Mouse (Mus musculus) stomach, embryonic 14.5 days (tissue): ENCODE measurements at regions not wholly inside any gene's neighbourhood (a gene's known extent, or its start where the extent isn't known, plus 50 kb on each side); places are given as distances from the start of the nearest gene placed in this dataset.
"Not testable (repeated sequence)": the region's sequence is repeated elsewhere in the genome, so short reads cannot be mapped to it uniquely, and the experiment has no call there.

Experiments used
- ATAC-seq: fragments of 200-750 bp; cut with Nextera tagmentation; 2 replicates; pipeline ENCODE4 v1.8.0; 2017; ENCODE audit warnings: low read depth, moderate TSS enrichment; ENCODE audit not compliant: insufficient number of reproducible peaks, insufficient read depth, low FRiP score
- H3K27ac ChIP-seq: fragments of 300-500 bp; sonication (generic); 2 replicates; pipeline ENCODE4 v1.5.1; 2014; ENCODE audit warnings: mild to moderate bottlenecking, low read length, moderate library complexity, mixed read lengths
- H3K27me3 ChIP-seq: fragments of 300-500 bp; sonication (generic); 2 replicates; pipeline ENCODE4 v1.6.1; 2014; ENCODE audit warnings: low read length, control low read depth, mixed read lengths; ENCODE audit not compliant: control insufficient read depth, insufficient read depth
- H3K36me3 ChIP-seq: fragments of 300-500 bp; sonication (generic); 2 replicates; pipeline ENCODE4 v1.6.1; 2014; ENCODE audit warnings: mild to moderate bottlenecking, control low read depth, low read length, moderate library complexity, mixed read lengths; ENCODE audit not compliant: control insufficient read depth, insufficient read depth
- H3K4me1 ChIP-seq: fragments of 300-500 bp; sonication (generic); 2 replicates; pipeline ENCODE4 v1.6.1; 2014; ENCODE audit warnings: low read length, control low read depth, mixed read lengths; ENCODE audit not compliant: control insufficient read depth, insufficient read depth
- H3K4me2 ChIP-seq: fragments of 300-500 bp; sonication (generic); replicated peaks from 2 replicates; pipeline ENCODE4 v1.6.1; 2014; ENCODE audit warnings: low read depth, low read length, control low read depth
- H3K4me3 ChIP-seq: fragments of 300-500 bp; sonication (generic); 2 replicates; pipeline ENCODE4 v1.5.1; 2014; ENCODE audit warnings: low read depth, low read length, control low read depth
- H3K9ac ChIP-seq: fragments of 300-500 bp; sonication (generic); replicated peaks from 2 replicates; pipeline ENCODE4 v1.6.1; 2014; ENCODE audit warnings: low read depth, mild to moderate bottlenecking, control low read depth, low read length, moderate library complexity, mixed read lengths
- H3K9me3 ChIP-seq: fragments of 300-500 bp; sonication (generic); 2 replicates; pipeline ENCODE4 v1.6.1; 2016; ENCODE audit warnings: low read depth, low read length, control low read depth; ENCODE audit not compliant: control insufficient read depth
- WGBS: fragments of 180-500 bp; shearing (Covaris S2); extraction: QIAGEN DNeasy Blood & Tissue Kit; methylation state at CpG from one replicate; pipeline ENCODE4 v1.1.7; 2014; 5-methylcytosine and 5-hydroxymethylcytosine counted together

- peaks cover 48% of the 10 kb centered on the region for H3K4me1 ChIP-seq
- H3K36me3 ChIP-seq, result no peaks in the 10 kb centered on the region
- H3K4me2 ChIP-seq, result no peak overlapping the region
- H3K4me3 ChIP-seq, result no peak overlapping the region
- no peak for ATAC-seq
- 55% methylated on average over 15 of the region's 15 CpGs for WGBS
- H3K27ac ChIP-seq, result no peak overlapping the region
- H3K9me3 ChIP-seq, result no peaks in the 10 kb centered on the region
- no peaks in the 10 kb centered on the region for H3K27me3 ChIP-seq
- H3K9ac ChIP-seq, result no peak overlapping the region
Observed at GRCm38 (mm10) chr16:30190935-30191514, 76.3 kb downstream of the Cpn2 start.

GRCm38 (mm10) chr16:30193294-30194261, 73.7 kb downstream of the Cpn2 start:
- Histone ChIP-seq H3K27ac (peak overlapping the region; percentile 76), H3K4me2 (peak overlapping the region; percentile 11; the same call in 1 of the 2 replicates), H3K9ac (no peak overlapping the region; the same call in 1 of the 2 replicates), H3K36me3 (no peaks in the 10 kb centered on the region), H3K9me3 (no peaks in the 10 kb centered on the region), H3K27me3 (no peaks in the 10 kb centered on the region), H3K4me1 (peaks cover 28% of the 10 kb centered on the region; the same call in 1 of the 2 replicates), H3K4me3 (no peak overlapping the region)
- peak; percentile 44; the same call in 1 of the 2 replicates for ATAC-seq
- 36% methylated on average over 8 of the region's 8 CpGs for WGBS

DNA sequence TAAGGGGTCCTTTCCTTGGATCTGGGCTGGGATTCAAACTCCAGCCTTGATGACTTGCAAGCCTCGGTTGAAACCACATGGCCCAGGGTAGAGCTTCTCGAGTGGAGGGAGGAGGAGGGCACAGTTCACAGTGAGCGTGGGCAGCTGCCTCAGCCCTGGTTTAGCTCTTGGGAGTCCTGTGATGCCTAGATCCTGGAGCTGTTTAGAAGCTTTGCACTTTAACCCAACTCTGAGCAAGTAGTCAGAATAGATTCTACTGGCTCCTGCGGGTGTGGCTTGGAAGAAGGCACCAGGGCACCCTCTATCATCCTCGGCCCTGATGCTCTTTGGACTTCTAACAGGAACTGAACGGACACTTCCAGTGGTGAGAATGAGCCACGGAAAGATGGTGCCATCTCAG, 72.5 kb downstream of the Cpn2 start:
- Histone ChIP-seq H3K4me2 (no peak overlapping the region), H3K4me3 (no peak overlapping the region), H3K9me3 (no peaks in the 10 kb centered on the region), H3K27me3 (no peaks in the 10 kb centered on the region), H3K27ac (peak overlapping the region; percentile 66; the same call in 1 of the 2 replicates), H3K9ac (no peak overlapping the region), H3K4me1 (peaks cover 27% of the 10 kb centered on the region; the same call in 1 of the 2 replicates), H3K36me3 (no peaks in the 10 kb centered on the region)
- no peak for ATAC-seq
- WGBS, result 63% methylated on average over 7 of the region's 7 CpGs

GRCm38 (mm10) chr16:30195859-30196258, 71.4 kb downstream of the Cpn2 start:
- ATAC-seq, H3K9ac ChIP-seq, H3K27me3 ChIP-seq, H3K27ac ChIP-seq, H3K4me2 ChIP-seq, H3K9me3 ChIP-seq, H3K4me3 ChIP-seq, H3K36me3 ChIP-seq: not testable (repeated sequence)
- 81% methylated on average over 2 of the region's 2 CpGs for WGBS
- H3K4me1 ChIP-seq, result peaks cover 27% of the 10 kb centered on the region; the same call in 1 of the 2 replicates

DNA sequence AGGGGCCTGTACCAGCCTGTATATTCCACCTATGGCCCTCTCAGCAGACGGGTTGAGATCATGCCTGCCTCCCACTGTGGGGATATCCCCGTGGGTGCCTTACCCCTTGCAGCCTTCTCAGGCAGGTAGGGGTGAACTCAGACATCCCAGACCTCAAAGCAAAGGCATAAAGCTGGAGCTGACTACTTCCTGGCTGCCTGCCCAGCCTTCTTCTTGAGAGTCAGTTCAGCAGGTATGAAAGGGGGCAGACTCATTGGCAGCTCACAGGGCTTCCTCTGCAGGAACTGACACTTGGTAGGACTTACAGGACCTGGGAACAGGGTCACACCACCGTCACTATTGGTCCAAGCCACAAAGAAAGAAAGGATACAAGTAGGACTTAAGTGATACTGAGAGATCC, 69.9 kb downstream of the Cpn2 start:
- ATAC-seq, result no peak
- no peak overlapping the region for H3K27ac ChIP-seq
- no peaks in the 10 kb centered on the region for H3K27me3 ChIP-seq
- H3K4me2 ChIP-seq, result no peak overlapping the region
- no peak overlapping the region for H3K4me3 ChIP-seq
- no peak overlapping the region for H3K9ac ChIP-seq
- no peaks in the 10 kb centered on the region for H3K36me3 ChIP-seq
- WGBS, result 70% methylated on average over 3 of the region's 3 CpGs
- no peaks in the 10 kb centered on the region for H3K9me3 ChIP-seq
- H3K4me1 ChIP-seq, result peaks cover 23% of the 10 kb centered on the region; the same call in 1 of the 2 replicates

- WGBS, result 35% methylated on average over 4 of the region's 4 CpGs
Observed at GRCm38 (mm10) chr16:30199836-30200235, 67.5 kb downstream of the Cpn2 start.

DNA sequence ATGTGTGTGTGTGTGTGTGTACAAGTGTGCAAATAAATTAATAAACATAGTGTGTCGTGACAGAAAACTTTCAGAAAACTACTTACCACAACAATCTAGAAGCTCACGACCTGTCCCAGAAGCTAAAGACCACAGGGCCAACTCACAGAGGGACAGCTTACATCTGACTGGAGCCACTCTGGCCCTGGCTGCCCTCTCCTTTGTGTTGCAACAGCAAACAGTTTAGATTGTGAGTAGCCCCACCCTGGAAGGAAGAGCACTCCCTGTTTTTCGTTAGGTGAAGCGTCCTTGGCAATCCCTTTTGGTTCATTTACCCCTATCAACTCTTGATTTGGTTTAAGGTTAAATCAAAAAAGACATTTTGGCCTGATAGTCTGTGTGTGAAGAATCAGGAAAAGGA, 63.2 kb downstream of the Cpn2 start:
- peaks cover 3% of the 10 kb centered on the region; the same call in 1 of the 2 replicates for H3K4me1 ChIP-seq
- no peaks in the 10 kb centered on the region for H3K36me3 ChIP-seq
- no peak for ATAC-seq
- no peak overlapping the region for H3K4me3 ChIP-seq
- 60% methylated on average over 4 of the region's 4 CpGs for WGBS
- H3K4me2 ChIP-seq, result no peak overlapping the region
- H3K27ac ChIP-seq, result no peak overlapping the region
- no peaks in the 10 kb centered on the region; the same call in 1 of the 2 replicates for H3K9me3 ChIP-seq
- no peak overlapping the region for H3K9ac ChIP-seq
- H3K27me3 ChIP-seq, result no peaks in the 10 kb centered on the region

More at GRCm38 (mm10) chr16:30199836-30200235, 67.5 kb downstream of the Cpn2 start:
- no peak overlapping the region for H3K4me3 ChIP-seq
- peak; percentile 58; the same call in 1 of the 2 replicates for ATAC-seq
- peaks cover 8% of the 10 kb centered on the region; the same call in 1 of the 2 replicates for H3K4me1 ChIP-seq
- H3K27ac ChIP-seq, result peak overlapping the region; percentile 58; the same call in 1 of the 2 replicates
- H3K4me2 ChIP-seq, result no peak overlapping the region
- no peaks in the 10 kb centered on the region for H3K27me3 ChIP-seq
- no peaks in the 10 kb centered on the region for H3K36me3 ChIP-seq
- H3K9ac ChIP-seq, result no peak overlapping the region
- no peaks in the 10 kb centered on the region for H3K9me3 ChIP-seq

- WGBS, result 15% methylated on average over 8 of the region's 8 CpGs
- H3K4me2 ChIP-seq, result 0 out of 2 replicates have a peak overlapping the region, but pooled peaks have one; percentile 13
Observed at GRCm38 (mm10) chr16:30205314-30205815, 61.9 kb downstream of the Cpn2 start.

More at GRCm38 (mm10) chr16:30205314-30205815, 61.9 kb downstream of the Cpn2 start:
- Histone ChIP-seq H3K4me3 (no peak overlapping the region), H3K27me3 (no peaks in the 10 kb centered on the region), H3K27ac (no peak overlapping the region), H3K9ac (no peak overlapping the region), H3K9me3 (no peaks in the 10 kb centered on the region; the same call in 1 of the 2 replicates), H3K36me3 (no peaks in the 10 kb centered on the region), H3K4me1 (peaks cover 3% of the 10 kb centered on the region; the same call in 1 of the 2 replicates)
- ATAC-seq, result no peak
